Mouse (Mus musculus) E14TG2a.4 (cell line): ENCODE measurements around the gene Tmem248.
"Not testable (repeated sequence)": the region's sequence is repeated elsewhere in the genome, so short reads cannot be mapped to it uniquely, and the experiment has no call there.

Source experiments
- H3K27me3 ChIP-seq: 2 replicates; pipeline ENCODE4 v1.6.1; 2014; ENCODE audit warnings: low read length, control low read depth; ENCODE audit not compliant: insufficient read depth
- H3K36me3 ChIP-seq: 2 replicates; pipeline ENCODE4 v1.6.1; 2014; ENCODE audit warnings: low read length, control low read depth; ENCODE audit not compliant: insufficient read depth
- H3K4me1 ChIP-seq: replicated peaks from 2 replicates; pipeline ENCODE4 v1.6.1; 2014; ENCODE audit warnings: low read depth, low read length, control low read depth
- H3K4me3 ChIP-seq: replicated peaks from 2 replicates; pipeline ENCODE4 v1.5.1; 2014; ENCODE audit warnings: mild to moderate bottlenecking, low read length
- H3K9me3 ChIP-seq: 2 replicates; pipeline ENCODE4 v1.6.1; 2014; ENCODE audit warnings: low read length, control low read depth
- CTCF ChIP-seq: conservative IDR thresholded peaks from 2 replicates; pipeline ENCODE4 v1.5.1; 2014; ENCODE audit warnings: low read length
- NANOG ChIP-seq: IDR thresholded peaks from 2 replicates; pipeline ENCODE4 v1.6.1; 2014; ENCODE audit warnings: borderline replicate concordance, low read length, mixed read lengths
- POU5F1 ChIP-seq: IDR thresholded peaks from 2 replicates; pipeline ENCODE4 v1.6.1; 2014; ENCODE audit warnings: low read length, borderline replicate concordance

The Tmem248 gene

GRCm38 (mm10) chr5:130239236-130239635, 22.4 kb downstream of the Tmem248 start:
- Histone ChIP-seq H3K9me3 (no peaks in the 10 kb centered on the region), H3K36me3 (peaks cover 98% of the 10 kb centered on the region), H3K27me3 (no peaks in the 10 kb centered on the region), H3K4me3 (no peak overlapping the region), H3K4me1 (peaks cover 11% of the 10 kb centered on the region; the same call in 1 of the 2 replicates)
- TF ChIP-seq NANOG (no peak), CTCF (no peak), POU5F1 (no peak)

DNA sequence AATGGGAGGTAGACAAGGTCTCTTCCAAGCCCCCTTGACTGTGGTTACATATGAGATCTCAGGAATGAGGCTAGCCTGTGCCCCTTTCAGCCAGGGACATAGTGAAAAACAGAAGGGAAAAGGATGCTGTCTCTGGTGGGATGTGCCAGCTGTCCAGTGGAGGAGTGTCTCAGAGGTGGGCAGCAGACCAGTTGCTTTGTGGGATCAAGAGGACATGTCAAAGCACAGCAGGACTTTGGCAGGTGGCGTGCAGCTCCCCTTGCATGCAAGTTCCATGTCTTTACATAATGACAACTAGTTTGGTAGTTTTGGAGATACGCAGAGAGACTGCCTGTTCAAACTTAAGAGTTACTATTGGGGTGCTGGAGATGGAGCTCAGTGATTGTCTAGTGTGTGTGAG, 23.0 kb downstream of the Tmem248 start:
- Histone ChIP-seq H3K4me1 (peaks cover 11% of the 10 kb centered on the region; the same call in 1 of the 2 replicates), H3K4me3 (no peak overlapping the region), H3K9me3 (no peaks in the 10 kb centered on the region), H3K27me3 (no peaks in the 10 kb centered on the region), H3K36me3 (peaks cover 98% of the 10 kb centered on the region)
- TF ChIP-seq CTCF (no peak), NANOG (no peak), POU5F1 (no peak)

DNA sequence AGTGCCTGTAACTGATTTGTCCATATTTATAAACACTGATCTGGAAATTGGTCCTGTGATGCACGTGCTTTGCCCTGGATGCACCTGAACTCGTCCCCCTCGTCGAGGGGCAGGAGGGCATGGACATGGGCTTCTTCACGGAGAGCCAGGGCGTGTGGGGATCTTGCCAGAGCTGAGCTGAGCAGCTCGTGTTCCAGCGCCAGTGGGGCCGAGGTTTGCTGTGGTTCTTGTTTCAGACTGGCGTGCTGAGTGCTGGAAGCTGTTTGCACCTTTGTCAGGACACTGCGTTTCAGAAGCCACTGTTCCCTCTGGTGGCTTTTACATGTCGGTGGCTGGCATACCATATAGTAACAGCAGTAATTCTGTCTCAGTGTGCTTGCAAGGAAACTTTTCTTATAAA, 24.5 kb downstream of the Tmem248 start:
- Histone ChIP-seq H3K27me3 (no peaks in the 10 kb centered on the region), H3K4me1 (peaks cover 22% of the 10 kb centered on the region), H3K4me3 (no peak overlapping the region), H3K9me3 (no peaks in the 10 kb centered on the region), H3K36me3 (peaks cover 98% of the 10 kb centered on the region)
- no peak for TF ChIP-seq CTCF
- no peak for TF ChIP-seq POU5F1
- TF ChIP-seq NANOG: no peak

DNA sequence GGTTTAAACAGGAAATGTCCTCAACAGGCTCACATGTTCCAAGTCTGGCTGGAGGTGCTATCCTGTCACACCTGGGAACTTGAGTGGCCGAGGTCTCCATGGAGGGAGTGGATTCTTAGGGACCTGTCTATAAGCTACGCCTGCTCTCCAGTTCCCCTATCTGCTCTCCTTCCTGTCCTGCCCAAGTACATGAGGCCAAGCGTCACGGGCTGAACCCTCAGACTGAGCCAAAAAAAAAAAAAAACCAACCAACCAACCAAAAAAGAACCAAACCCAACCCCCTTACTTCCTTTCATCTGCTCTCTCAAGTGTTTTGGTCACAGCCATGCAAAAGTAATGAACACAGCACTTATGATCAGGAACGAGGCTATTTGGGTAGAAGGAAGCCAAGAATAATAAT, 30.9 kb downstream of the Tmem248 start:
- H3K27me3 ChIP-seq: no peaks in the 10 kb centered on the region
- peaks cover 31% of the 10 kb centered on the region for H3K4me1 ChIP-seq
- H3K9me3 ChIP-seq: no peaks in the 10 kb centered on the region
- peaks cover 100% of the 10 kb centered on the region for H3K36me3 ChIP-seq
- TF ChIP-seq POU5F1 (no peak), NANOG (no peak), CTCF (no peak)
- no peak overlapping the region for H3K4me3 ChIP-seq

GRCm38 (mm10) chr5:130254164-130255016, 37.5 kb downstream of the Tmem248 start:
- Histone ChIP-seq H3K4me3 (peak overlapping the region; percentile 96), H3K4me1 (peaks cover 41% of the 10 kb centered on the region), H3K36me3 (peaks cover 56% of the 10 kb centered on the region), H3K9me3 (no peaks in the 10 kb centered on the region), H3K27me3 (no peaks in the 10 kb centered on the region)
- TF ChIP-seq CTCF (peak; percentile 25), NANOG (no peak)

DNA sequence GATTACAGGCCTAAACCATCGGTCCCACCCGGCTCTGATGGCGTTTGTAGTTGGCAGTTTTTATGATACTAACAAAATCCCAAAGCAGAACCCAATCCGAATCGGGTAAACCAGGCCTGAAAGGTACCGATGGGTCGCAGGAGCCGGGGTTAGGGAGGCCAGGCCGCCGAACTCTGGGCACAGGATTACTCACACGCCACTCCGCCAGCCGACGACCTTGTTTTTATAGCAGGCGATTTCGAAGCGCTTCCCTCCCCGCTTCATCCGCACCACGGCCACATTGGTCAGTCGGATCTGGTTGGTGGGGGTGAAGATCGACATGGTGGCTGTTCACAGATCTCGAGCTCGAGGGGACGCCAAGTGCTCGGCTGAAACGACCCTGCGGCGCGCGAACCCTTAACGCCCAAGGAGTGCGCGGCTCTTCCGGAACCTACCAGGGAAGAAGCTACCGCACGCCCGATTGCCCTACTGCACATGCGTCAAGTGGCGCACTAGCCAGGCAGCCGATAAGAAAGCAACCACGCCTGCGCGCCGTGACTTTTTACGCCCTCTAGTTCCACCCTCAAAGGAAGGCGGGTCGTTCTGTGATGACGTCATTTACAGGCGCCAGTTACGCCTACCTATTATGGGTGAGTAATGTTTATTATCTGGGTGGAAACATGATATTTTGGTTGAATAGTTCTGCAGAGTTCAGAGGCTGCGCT, 38.3 kb downstream of the Tmem248 start, which contains the start of the genes Sbds and Tyw1:
Gene Sbds, minus strand, starts transcription at position 514 of the 704 bp plus-strand sequence.
Gene Tyw1, plus strand, starts transcription at position 603 of the 704 bp plus-strand sequence.
- peaks cover 56% of the 10 kb centered on the region for H3K36me3 ChIP-seq
- no peaks in the 10 kb centered on the region for H3K27me3 ChIP-seq
- peaks cover 41% of the 10 kb centered on the region for H3K4me1 ChIP-seq
- TF ChIP-seq NANOG: no peak
- no peak for TF ChIP-seq CTCF
- TF ChIP-seq POU5F1: no peak
- no peaks in the 10 kb centered on the region for H3K9me3 ChIP-seq
- peak within 1 kb of the TSS; percentile 96 for H3K4me3 ChIP-seq

DNA sequence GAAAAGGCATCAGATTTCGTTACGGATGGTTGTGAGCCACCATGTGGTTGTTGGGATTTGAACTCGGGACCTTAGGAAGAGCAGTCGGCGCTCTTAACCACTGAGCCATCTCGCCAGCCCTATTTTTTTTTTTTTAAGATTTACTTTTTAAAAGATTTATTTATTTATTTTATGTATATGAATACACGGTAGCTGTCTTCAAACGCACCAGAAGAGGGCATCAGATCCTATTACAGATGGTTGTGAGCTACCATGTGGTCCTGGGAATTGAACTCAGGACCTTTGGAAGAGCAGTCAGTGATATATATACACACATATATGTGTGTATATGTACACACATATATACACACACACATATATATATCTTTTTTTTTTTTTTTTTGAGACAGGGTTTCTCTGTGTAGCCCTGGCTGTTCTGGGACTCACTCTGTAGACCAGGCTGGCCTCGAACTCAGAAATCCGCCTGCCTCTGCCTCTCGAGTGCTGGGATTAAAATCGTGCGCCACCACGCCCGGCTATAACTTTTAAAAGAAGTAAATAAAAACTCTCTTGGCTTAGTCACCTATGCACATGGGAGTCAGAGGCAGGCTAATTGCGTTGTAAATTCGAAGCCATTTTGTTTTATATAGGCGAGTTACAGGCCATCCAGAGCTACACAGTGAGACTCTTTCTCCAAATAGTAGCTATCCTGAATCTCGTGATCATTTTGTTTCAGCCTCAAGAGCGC, 39.1 kb downstream of the Tmem248 start:
- H3K4me3 ChIP-seq: peak overlapping the region; percentile 96
- H3K27me3 ChIP-seq, H3K9me3 ChIP-seq: not testable (repeated sequence)
- peaks cover 40% of the 10 kb centered on the region for H3K4me1 ChIP-seq
- peaks cover 55% of the 10 kb centered on the region for H3K36me3 ChIP-seq

- no peaks in the 10 kb centered on the region for H3K9me3 ChIP-seq
- peaks cover 36% of the 10 kb centered on the region for H3K4me1 ChIP-seq
- TF ChIP-seq NANOG: no peak
- no peak for TF ChIP-seq POU5F1
- no peak for TF ChIP-seq CTCF
- no peaks in the 10 kb centered on the region for H3K27me3 ChIP-seq
- H3K36me3 ChIP-seq: peaks cover 55% of the 10 kb centered on the region
- peak overlapping the region; percentile 96 for H3K4me3 ChIP-seq
Observed at GRCm38 (mm10) chr5:130256678-130257271, 39.9 kb downstream of the Tmem248 start.
